Mouse (Mus musculus): Measurements from ENCODE around the gene Ccn5.

DNA sequence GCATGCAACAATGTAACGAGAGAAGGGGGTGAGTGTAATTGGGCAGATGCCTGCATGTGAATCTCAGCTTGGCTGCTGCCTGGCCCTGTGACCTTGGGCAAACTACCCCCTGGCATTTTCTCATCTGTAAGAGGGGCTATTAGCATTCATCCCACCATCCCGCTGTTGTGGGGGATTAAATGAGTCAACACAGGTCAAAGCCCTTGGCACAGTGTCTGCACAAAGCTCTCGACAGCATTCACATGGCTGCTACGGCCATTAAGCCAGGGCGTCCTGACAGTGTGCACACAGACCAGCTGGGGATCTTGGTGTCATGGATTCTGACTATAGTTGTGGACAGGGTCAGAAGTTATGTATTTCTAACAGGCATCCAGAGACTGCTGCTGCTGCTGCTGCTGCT is 54.2 kb downstream of the Ccn5 start:
- TF ChIP-seq CTCF (IDR thresholded peaks at IDR 0.05; ENCODE audit: low read depth, low read length): no peak
- TF ChIP-seq POLR2A (IDR thresholded peaks at IDR 0.05; ENCODE audit: borderline replicate concordance, low read depth, low read length): no peak
